Mouse (Mus musculus) lung, postnatal 10 days (tissue): ENCODE measurements around the gene Gm9922.

Experiments used
- DNase-seq: peaks from one replicate; pipeline ENCODE4 v3.0.0; 2021

Gene Gm9922

DNA sequence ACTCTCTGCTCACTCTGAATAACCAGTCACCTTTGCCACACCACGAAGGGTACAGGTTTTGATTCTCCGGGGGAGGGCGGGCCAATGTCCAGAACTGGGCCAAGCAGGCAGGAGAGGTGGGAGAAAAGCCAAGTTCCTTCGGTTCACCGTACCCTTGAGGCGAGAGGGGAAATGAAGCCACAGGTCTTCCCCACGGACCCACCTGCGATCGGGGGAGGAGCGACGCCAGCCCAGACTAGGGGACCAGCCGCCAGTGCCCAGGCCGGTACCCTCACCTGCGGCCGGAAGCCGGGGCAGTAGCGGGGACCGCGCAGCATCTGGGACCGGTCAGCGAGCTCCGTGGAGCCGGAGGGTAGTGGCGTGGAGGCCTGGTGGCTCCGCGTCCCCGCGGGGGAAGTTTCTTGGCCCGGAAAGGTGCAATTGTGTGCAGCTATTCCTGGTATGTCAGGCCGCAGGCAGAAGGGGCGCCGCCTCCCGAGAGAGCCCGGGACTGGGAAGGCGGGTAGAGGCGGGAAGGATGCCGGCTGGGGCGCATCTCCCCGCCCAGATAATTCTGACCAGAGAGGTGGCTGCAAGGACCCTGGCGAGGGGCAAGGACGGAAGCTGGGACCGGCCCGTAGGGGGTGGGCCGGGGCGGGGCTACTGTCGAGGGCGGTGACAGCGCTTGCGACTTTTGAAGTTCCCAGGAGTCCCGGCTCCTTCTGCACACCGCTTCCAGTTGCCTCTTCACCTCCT, at the start of gene Gm9922, which contains the start of gene Lmo7:
Gene Gm9922 (minus strand): TSS at position 578 of the 735 bp plus-strand sequence.
Gene Lmo7 (plus strand): TSS at position 721 of the 735 bp plus-strand sequence.
- DNase-seq = peak; percentile 72

DNA sequence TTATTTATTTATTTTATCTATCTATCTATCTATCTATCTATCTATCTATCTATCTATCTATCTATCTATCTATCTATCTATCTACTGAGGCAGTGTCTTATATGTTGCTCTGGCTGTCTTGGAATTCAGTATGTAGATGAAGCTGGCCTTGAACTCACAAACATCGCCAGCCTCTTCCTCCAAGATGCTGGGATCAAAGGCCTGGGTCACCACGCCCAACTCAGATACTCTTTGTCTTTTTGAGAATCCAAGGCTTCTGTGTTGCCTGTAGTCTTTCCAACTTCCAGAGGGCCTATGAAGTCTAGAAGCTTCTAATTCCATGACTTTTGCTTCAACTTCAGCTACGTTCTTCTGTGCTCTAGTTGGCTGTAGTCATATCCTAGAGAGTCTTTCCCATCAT, 48.8 kb upstream of the Gm9922 start:
- no peak for DNase-seq

DNA sequence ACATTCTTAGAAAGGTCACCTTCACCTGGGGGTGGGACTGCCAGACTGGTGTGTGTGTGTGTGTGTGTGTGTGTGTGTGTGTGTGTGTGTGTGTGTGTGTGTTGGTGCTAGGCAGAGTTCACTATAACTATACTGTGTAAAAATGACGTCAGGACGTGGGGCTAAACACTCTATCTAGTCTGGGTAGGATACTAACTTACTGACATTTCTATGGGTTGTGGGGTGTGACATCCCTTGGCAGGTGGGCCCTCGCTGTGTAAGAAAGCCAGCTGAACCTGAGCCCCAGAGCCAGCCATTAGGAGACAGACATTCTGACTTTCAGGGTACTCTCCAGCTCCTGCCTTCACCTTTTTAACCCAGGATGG, 47.5 kb upstream of the Gm9922 start:
- DNase-seq = no peak

DNA sequence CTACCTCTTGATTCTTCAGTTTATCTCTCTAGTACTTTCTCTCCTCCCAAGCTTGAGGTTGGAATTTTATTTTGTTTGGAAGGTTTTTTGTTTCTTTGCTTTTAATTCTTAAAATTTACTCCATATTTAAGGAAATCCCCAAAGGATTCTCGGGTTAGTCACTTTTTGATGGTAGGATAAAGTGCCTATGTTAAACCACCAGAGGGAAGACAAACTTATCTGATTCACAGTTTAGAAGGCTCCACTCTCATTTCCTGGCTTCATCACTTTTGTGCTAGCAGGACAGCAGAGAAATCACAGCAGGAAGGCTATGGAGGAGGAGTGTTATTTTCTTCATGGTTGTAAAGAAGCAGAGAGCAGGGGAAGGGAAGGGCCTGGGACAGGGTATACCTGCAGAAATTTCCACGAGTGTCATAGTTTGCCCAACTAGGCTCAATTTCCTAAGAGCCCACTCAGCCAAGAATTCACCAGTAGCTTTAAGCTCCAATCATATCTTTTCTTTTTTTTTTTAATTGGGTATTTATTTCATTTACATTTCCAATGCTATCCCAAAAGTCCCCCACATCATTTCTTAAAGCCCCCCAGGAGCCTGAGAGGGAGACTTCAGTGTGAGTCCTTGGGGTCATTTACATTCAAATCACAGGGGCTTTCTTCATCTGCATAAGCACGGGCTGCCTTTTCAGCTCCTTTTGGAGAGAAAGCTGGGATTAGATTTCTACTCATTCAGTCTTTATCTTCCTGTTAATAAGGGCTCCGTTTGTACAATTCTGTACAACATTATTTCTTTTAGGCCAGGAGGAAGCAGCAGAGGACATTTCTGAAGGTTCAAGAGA, 46.9 kb upstream of the Gm9922 start:
- no peak for DNase-seq

DNA sequence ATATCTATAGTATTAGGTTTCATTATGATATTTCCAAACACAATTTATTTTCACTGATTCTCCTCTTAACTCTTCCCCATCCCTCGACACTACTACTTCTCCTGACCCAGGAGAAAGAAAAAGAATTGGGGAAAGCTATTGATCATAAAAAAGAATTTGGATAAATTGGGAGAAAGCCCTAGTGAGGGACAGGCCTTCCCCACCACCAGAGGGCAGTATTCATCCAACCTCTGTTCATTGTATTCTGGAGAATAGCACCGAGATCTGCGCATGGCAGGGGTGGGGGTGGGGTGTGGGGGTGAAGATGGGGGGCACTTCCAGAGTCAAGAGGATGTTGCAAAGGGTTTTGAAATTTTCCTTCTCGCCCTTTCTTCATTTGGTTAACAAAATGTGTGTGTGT, 45.0 kb upstream of the Gm9922 start:
- peak; percentile 39 for DNase-seq

DNA sequence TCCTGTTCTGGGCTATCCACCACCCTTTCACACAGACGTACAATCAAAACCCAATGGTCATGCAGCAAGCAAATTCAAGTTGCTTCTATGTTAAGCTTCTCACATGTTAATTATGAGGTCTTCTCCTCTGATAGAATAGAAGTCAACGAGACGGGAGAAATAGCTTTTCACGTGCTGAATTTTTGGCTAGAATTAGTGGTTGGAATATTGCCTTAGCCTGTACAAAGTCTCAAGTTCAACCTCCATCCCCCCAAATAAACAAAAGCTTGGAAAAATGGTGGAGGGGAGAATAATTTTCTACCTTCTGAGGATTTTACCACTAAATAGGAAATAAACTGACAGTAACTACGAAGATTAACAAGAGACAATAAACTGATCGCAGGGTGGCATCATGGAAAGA, 42.1 kb upstream of the Gm9922 start:
- DNase-seq = no peak

DNA sequence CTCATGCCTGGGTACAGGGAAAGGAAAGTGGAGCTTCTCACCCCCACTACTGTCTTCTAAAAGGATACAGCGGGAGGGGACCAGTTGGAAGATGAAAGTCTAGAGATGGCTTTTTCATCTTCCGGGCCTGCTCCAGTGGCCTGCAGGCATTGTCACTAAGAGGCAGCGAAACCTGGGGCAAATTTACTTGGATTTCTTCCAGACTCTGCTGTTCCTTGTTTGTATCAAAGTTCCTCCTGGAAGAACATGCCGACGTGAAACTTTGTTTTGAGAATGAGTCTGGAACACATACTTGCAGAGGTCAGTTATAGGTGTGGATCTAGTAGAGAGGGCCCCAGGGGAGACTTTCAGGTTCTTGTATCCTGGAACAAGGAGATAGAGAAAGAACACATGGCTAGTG, 41.7 kb upstream of the Gm9922 start:
- DNase-seq = no peak

- no peak for DNase-seq
Observed at GRCm38 (mm10) chr14:101763762-101764295, 34.2 kb upstream of the Gm9922 start.

- DNase-seq = no peak
Observed at GRCm38 (mm10) chr14:101762267-101762666, 32.7 kb upstream of the Gm9922 start.

- no peak for DNase-seq
Observed at GRCm38 (mm10) chr14:101755425-101755824, 25.8 kb upstream of the Gm9922 start.

GRCm38 (mm10) chr14:101750910-101751309, 21.3 kb upstream of the Gm9922 start:
- no peak for DNase-seq

GRCm38 (mm10) chr14:101748436-101748835, 18.8 kb upstream of the Gm9922 start:
- DNase-seq = no peak

- DNase-seq = no peak
Observed at GRCm38 (mm10) chr14:101747811-101748210, 18.2 kb upstream of the Gm9922 start.

- no peak for DNase-seq
Observed at GRCm38 (mm10) chr14:101746635-101747034, 17.0 kb upstream of the Gm9922 start.

DNA sequence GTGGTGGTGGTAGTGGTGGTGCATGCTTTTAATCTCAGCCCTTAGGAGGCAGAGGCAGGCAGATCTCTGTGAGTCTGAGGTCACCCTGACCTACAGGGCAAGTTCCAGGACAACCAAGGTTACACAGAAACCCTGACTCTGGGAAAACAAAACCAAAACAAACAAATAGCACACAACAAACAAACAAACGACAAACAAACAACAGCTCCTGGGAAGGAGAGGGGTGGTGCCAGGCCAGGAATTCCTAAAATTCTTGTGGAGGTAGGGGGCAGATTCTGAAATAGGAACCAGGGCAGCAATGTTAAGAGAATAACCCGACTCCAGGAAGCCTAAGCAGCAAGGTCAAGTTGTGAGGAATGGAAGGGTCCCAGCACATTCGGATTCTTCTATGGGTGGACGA, 7.9 kb upstream of the Gm9922 start:
- no peak for DNase-seq

DNA sequence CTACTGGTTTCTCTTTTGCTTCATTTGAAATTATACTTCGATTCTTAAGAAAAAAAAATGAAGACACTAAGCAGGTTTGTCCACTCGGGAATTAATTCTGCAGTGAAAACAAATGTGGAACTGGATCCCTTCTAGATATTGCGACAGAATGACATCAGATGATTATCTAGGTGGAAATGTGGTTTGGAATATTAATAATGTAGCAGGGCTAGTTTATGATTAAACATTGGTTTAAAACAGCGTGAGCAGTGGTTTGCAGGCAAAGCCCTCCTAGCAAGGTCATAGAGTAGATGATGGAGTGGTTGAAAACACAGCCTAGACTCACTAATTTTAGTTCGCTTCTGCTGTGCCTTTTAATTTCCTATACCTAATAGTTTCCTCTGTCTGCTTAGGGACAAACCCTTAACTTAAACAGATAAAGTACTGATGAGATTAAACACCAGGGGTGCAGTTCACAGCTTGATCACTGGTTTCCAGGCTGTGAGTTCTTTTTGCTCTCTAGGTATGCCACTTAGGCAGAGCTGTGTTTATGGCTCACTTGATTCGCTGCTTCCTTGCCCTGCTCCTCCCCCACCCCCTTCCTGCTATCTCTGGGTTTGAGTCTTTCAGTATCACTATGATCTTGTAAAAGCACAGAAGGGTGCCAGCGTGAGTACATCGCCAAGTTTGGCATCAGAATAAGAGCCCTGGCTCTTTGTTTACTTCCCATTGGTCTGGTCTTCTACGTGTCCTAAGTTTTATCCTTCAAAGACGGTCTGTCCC, 4.1 kb upstream of the Gm9922 start:
- no peak for DNase-seq

- no peak for DNase-seq
Observed at GRCm38 (mm10) chr14:101729972-101730692, 518 bp upstream of the Gm9922 start.

DNA sequence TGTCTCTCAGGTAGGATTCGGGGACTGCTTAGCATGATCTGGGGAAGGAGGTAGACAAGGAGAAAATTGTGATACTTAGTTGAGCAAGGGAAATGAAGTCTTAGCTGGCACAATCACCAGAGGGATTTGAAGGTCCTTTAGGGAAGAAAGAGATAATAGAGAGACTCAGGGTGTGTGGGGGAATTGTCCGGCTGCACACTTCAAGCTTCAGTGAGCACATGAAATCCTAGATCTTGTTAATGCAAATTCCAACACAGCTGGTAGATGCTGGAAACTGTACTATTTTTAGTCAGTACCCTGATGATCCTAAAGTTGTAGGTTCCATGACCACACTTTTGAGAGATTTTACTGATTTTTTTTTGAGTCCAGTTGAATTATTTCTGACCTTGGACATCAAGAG, 15.2 kb downstream of the Gm9922 start:
- no peak for DNase-seq

- no peak for DNase-seq
Observed at GRCm38 (mm10) chr14:101707088-101707487, 22.5 kb downstream of the Gm9922 start.

- DNase-seq = no peak
Observed at GRCm38 (mm10) chr14:101704479-101704878, 25.1 kb downstream of the Gm9922 start.

DNA sequence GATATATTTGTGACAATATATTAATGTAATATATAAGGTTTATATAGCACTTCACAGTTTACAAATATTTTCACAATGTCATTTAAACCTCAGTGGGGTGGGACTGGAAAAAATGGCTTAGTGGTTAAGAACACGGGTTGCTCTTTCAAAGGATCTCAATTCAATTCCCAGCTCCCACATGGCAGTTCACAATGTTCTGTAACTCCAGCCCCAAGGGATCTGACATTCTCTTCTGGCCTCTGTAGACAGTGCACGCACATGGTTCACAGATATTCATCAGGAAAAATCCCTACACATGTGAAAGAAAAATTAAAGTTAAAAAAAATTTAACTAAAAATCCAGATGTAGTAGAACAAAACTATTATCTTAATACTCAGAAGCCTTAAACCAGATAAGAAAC, 41.2 kb downstream of the Gm9922 start:
- no peak for DNase-seq

- DNase-seq = no peak
Observed at GRCm38 (mm10) chr14:101687696-101688095, 41.9 kb downstream of the Gm9922 start.
